Mouse (Mus musculus) forebrain, embryonic 12.5 days (tissue): ENCODE measurements around the gene Ppat. TPM values are rescaled to one million over a fixed set of nuclear protein-coding genes. Genes with fewer than 3 reads are reported as not detected.
"Not testable (repeated sequence)": the region's sequence is repeated elsewhere in the genome, so short reads cannot be mapped to it uniquely, and the experiment has no call there.

Source experiments
- ATAC-seq: fragments of 200-750 bp; cut with Nextera tagmentation; 2 replicates; pipeline ENCODE4 v1.8.0; 2017; ENCODE audit warnings: moderate TSS enrichment; ENCODE audit not compliant: low FRiP score
- H3K27ac ChIP-seq: fragments of 300-500 bp; sonication (generic); 2 replicates; pipeline ENCODE4 v1.5.1; 2016; ENCODE audit warnings: mild to moderate bottlenecking
- H3K27me3 ChIP-seq: fragments of 300-500 bp; sonication (generic); 2 replicates; pipeline ENCODE4 v1.6.1; 2016; ENCODE audit warnings: mild to moderate bottlenecking
- H3K36me3 ChIP-seq: fragments of 300-500 bp; sonication (generic); replicated peaks from 2 replicates; pipeline ENCODE4 v1.6.1; 2016; ENCODE audit warnings: mild to moderate bottlenecking
- H3K4me1 ChIP-seq: fragments of 300-500 bp; sonication (generic); 2 replicates; pipeline ENCODE4 v1.6.1; 2016
- H3K4me2 ChIP-seq: fragments of 300-500 bp; sonication (generic); 2 replicates; pipeline ENCODE4 v1.6.1; 2016; ENCODE audit warnings: mild to moderate bottlenecking, moderate library complexity
- H3K4me3 ChIP-seq: fragments of 300-500 bp; sonication (generic); replicated peaks from 2 replicates; pipeline ENCODE4 v1.5.1; 2016; ENCODE audit warnings: mild to moderate bottlenecking
- H3K9ac ChIP-seq: fragments of 300-500 bp; sonication (generic); 2 replicates; pipeline ENCODE4 v1.6.1; 2016; ENCODE audit warnings: mild to moderate bottlenecking
- H3K9me3 ChIP-seq: fragments of 300-500 bp; sonication (generic); 2 replicates; pipeline ENCODE4 v1.6.1; 2016
- WGBS: fragments of 180-500 bp; shearing (Covaris S2); methylation state at CpG from one replicate; pipeline ENCODE4 v1.1.7; 2016; 5-methylcytosine and 5-hydroxymethylcytosine counted together
- polyA plus RNA-seq: library from polyadenylated mRNA; unstranded; fragments of >200 nt; fragmentation: Nextera tagmentation; extraction: Ambion mirVana; gene quantifications from 2 replicates; pipeline ENCODE4 v1.2.1, GENCODE M21; 2016

The Ppat gene
- polyA plus RNA-seq, 1 experiment from 2014 or later = 31.8 TPM

DNA sequence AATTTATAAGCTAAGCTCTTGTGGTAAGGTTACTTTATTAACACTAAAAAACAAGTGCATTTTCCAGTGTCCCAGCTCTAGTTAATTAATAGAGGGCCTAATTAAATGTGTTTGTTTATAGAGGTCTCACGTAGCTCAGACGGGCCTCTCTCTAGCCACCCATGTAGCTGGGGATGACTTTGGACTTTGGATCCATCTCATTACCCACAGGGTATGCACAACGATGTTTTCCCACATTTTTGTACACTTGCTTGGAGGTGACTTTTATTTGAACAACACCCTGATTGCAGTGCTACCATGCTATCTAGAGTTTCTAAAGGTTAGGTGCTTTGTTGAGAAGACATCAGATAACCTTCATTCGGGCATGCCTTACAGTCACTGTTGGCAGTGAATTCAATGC lies 8.9 kb downstream of the Ppat start:
- no peak for ATAC-seq
- 83% methylated on average over 4 of the region's 4 CpGs for WGBS
- H3K9me3 ChIP-seq = no peaks in the 10 kb centered on the region
- H3K4me2 ChIP-seq = no peak overlapping the region
- no peak overlapping the region for H3K9ac ChIP-seq
- no peak overlapping the region for H3K27ac ChIP-seq
- no peak overlapping the region for H3K4me3 ChIP-seq
- H3K36me3 ChIP-seq = peaks cover 26% of the 10 kb centered on the region
- H3K27me3 ChIP-seq = no peaks in the 10 kb centered on the region
- peaks cover 11% of the 10 kb centered on the region; the same call in 1 of the 2 replicates for H3K4me1 ChIP-seq

DNA sequence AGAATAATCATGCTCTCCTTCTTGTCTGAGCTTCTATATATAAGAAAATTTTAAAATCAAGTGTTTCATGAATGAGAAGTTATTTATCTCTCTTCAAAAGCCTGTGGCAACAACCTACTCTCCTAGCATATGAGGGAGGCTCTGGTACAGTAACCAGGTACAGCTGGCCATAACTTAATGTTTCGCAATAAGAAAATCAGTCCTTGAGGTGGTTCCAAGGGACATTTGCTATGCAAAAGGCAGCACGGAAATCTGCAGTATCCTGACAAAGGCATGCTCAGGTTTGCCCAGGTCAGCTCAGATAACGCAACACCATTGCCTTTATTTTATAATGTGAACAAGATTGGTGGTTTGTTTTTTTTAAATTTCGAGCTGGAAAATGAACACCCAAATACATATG lies 9.4 kb downstream of the Ppat start:
- no peak overlapping the region for H3K9ac ChIP-seq
- H3K36me3 ChIP-seq = peaks cover 22% of the 10 kb centered on the region
- no peak for ATAC-seq
- peaks cover 11% of the 10 kb centered on the region; the same call in 1 of the 2 replicates for H3K4me1 ChIP-seq
- H3K27ac ChIP-seq = no peak overlapping the region
- no peaks in the 10 kb centered on the region for H3K27me3 ChIP-seq
- no peak overlapping the region for H3K4me2 ChIP-seq
- H3K4me3 ChIP-seq = no peak overlapping the region
- no peaks in the 10 kb centered on the region for H3K9me3 ChIP-seq
- WGBS = 94% methylated on average over 4 of the region's 4 CpGs

DNA sequence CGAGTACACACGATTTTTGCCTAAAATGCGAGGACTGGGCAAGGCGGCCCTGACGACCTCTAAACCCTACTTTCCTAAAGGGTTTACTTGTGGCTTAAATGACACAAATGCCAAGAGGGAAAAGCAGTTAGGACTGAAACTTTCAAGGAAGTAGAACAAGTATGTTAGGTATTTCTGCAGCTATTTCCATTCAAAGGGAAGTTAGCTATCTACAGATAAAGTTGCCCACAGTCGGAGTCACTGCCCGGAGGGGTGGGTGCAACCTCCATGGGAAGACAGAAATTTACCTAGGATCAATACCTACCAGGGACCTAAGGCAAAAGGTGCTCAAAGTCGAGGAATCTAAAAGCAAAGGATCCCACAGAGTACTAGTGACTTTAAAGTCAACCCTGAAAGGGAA lies 11.7 kb downstream of the Ppat start:
- Histone ChIP-seq H3K4me3 (no peak overlapping the region), H3K9ac (no peak overlapping the region), H3K36me3 (peaks cover 22% of the 10 kb centered on the region), H3K4me2 (no peak overlapping the region), H3K9me3 (no peaks in the 10 kb centered on the region), H3K27ac (no peak overlapping the region), H3K27me3 (no peaks in the 10 kb centered on the region), H3K4me1 (no peaks in the 10 kb centered on the region; the same call in 1 of the 2 replicates)
- ATAC-seq = no peak
- WGBS = 98% methylated on average over 8 of the region's 8 CpGs

DNA sequence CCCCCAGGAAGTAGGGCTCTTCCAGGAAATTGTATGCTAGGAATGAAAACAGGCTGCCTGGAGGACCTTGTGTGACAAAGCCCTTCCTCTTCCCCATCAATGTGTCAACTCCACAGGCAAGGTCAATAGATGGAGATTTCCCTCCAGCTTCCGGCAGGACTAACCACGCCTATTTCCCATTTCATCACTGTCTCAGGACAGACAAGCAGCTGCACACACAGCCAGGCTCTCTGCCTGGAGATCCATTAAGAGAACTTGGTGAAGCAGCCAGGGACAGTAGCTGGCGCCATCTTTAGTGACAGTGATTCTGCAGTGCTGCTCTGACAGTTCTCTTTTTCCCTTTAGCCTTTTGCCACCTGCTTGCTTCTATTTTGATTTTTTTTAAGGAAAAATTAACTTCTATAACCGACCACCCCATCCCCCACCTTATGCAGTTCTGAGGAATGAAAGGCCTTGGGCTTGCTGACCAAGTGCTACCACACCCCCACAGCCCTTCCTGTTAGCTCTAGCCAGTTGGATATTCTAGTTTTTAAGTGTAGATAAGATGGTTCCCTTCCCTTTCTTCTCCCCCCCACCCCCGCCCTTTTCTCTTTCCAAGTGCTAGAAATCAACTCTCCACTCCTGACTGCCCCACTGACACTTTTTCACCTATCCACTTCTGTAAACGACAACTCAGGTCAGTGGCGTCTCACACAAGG lies 22.0 kb downstream of the Ppat start:
- H3K4me2 ChIP-seq = no peak overlapping the region
- H3K27me3 ChIP-seq = no peaks in the 10 kb centered on the region
- no peak overlapping the region for H3K9ac ChIP-seq
- peaks cover 10% of the 10 kb centered on the region; the same call in 1 of the 2 replicates for H3K9me3 ChIP-seq
- ATAC-seq = no peak
- no peaks in the 10 kb centered on the region for H3K4me1 ChIP-seq
- no peak overlapping the region for H3K4me3 ChIP-seq
- H3K27ac ChIP-seq = no peak overlapping the region
- WGBS = 89% methylated on average over 7 of the region's 7 CpGs
- peaks cover 35% of the 10 kb centered on the region for H3K36me3 ChIP-seq

DNA sequence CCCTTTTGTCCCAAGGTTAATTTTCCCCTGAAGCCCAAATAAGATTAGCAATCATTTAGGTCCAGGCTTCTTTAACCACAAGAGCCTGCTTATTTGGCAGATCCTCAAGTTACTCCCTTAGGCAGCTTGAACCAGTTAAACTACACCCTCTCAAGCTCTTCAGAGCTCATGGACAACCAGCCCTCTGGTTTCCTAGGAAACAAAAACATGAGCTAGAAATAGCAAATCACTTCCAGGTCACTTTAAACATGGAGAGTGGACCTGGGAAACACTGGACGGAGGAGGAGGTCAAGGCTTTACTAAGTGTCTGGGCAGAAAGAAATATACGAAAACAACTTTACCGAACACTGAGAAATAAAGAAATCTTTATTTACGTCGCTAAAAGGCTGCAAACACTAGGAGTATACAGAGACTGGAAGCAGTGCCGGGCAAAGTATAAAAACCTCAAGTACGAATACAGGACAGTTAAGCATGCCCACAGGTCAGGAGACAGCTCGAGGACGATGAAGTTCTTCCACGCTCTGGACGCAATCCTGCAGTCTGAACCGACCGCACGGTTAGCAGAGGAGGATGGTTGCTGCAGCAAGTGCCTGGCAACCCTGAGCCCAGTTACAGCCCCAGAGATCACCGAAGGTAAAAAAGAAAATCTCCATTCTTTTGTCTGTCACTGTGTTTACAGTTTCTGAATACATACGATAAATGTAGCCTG lies 23.1 kb downstream of the Ppat start:
- ATAC-seq = no peak
- Histone ChIP-seq H3K4me3 (no peak overlapping the region), H3K27me3 (no peaks in the 10 kb centered on the region), H3K27ac (no peak overlapping the region), H3K9me3 (peaks cover 10% of the 10 kb centered on the region; the same call in 1 of the 2 replicates), H3K4me2 (no peak overlapping the region), H3K9ac (no peak overlapping the region), H3K4me1 (no peaks in the 10 kb centered on the region), H3K36me3 (peaks cover 40% of the 10 kb centered on the region)
- WGBS = 87% methylated on average over 16 of the region's 16 CpGs

DNA sequence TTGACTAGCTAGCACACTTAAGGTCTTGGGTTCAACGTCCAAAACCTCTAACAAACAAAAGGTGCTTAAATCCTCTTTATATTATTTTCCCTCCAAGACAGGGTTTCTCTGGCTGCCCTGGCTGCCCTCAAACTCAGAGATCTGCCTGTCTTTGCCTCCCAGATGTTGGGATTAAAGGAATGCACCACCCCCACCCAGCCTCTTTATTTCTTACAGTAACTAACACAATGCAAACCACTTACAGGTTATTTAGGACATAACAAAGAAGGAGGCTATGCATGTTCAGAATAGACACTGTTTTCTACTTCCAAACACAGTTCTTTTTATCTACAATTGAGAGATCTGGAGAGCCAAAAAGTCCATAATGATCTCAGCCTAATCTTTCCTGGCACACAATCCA lies 27.1 kb downstream of the Ppat start:
- 74% methylated on average over 1 of the region's 1 CpGs for WGBS
- Histone ChIP-seq H3K4me3 (no peak overlapping the region), H3K27me3 (no peaks in the 10 kb centered on the region), H3K4me2 (no peak overlapping the region), H3K36me3 (peaks cover 64% of the 10 kb centered on the region), H3K27ac (no peak overlapping the region), H3K9ac (no peak overlapping the region), H3K9me3 (peaks cover 7% of the 10 kb centered on the region; the same call in 1 of the 2 replicates), H3K4me1 (no peaks in the 10 kb centered on the region)
- no peak for ATAC-seq

DNA sequence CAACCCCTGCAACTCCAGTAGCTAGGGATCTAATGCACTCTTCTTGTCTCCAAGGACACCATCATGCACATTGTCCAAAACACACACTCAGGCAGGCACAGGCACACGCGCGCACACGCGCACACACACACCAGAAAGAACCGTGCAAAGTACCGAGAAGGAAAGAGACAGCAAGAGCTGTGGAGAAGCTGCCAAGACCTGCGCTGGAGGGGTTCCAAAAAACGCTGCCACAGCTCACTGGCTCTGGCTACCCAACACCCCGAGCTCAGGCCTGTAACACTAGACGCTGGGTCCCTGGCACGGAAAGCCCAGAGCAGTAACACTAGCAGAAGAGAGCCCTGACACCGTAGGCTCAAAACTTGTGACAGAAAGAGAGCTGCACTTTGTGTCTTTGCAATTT lies 27.9 kb downstream of the Ppat start:
- no peaks in the 10 kb centered on the region for H3K4me1 ChIP-seq
- no peak overlapping the region for H3K9ac ChIP-seq
- H3K27me3 ChIP-seq = no peaks in the 10 kb centered on the region
- peaks cover 5% of the 10 kb centered on the region; the same call in 1 of the 2 replicates for H3K9me3 ChIP-seq
- ATAC-seq = no peak
- 93% methylated on average over 13 of the region's 13 CpGs for WGBS
- no peak overlapping the region for H3K4me3 ChIP-seq
- H3K27ac ChIP-seq = no peak overlapping the region
- peaks cover 66% of the 10 kb centered on the region for H3K36me3 ChIP-seq
- H3K4me2 ChIP-seq = no peak overlapping the region

DNA sequence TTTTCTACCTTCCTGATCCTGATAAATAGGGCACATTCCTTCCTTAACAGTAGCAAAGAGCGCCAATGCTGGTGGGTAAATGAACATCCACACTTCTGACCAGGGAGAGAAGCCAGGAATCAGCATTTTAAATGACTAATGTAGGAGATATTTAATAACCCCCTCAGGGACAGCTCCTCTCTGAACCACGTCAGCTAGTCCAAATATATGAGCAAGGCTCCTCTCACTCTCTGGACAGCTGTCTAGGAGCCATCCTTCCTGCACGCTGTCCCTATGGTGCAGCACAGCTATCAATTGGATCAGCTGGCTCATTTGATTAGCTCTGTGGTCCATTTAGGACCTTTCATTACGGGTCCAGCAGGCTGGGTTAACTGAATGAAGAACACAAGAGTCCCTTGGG lies 28.5 kb downstream of the Ppat start:
- no peak for ATAC-seq
- peaks cover 5% of the 10 kb centered on the region; the same call in 1 of the 2 replicates for H3K9me3 ChIP-seq
- H3K9ac ChIP-seq = no peak overlapping the region
- no peak overlapping the region for H3K4me3 ChIP-seq
- no peaks in the 10 kb centered on the region for H3K4me1 ChIP-seq
- H3K27me3 ChIP-seq = no peaks in the 10 kb centered on the region
- H3K27ac ChIP-seq = no peak overlapping the region
- peaks cover 71% of the 10 kb centered on the region for H3K36me3 ChIP-seq
- 86% methylated on average over 4 of the region's 4 CpGs for WGBS
- no peak overlapping the region for H3K4me2 ChIP-seq

DNA sequence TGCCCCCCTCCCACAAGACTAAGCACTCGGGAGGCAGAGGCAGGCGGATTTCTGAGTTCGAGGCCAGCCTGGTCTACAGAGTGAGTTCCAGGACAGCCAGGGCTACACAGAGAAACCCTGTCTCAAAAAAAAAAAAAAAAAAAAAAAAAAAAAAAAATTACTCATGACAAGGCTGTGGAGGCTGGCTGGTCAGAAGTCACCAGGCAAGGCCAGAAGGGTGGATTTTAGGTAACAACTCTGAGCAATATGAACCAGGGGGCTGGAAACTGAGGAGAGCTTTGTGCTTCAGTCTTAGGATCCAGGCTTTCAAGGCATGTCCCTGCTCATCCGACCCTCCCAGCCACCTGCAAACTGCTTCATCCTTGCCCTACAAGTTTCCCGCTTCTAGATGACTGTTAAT lies 38.9 kb downstream of the Ppat start:
- 91% methylated on average over 5 of the region's 5 CpGs for WGBS
- not testable (repeated sequence) for H3K4me3 ChIP-seq, H3K4me1 ChIP-seq, ATAC-seq, H3K9ac ChIP-seq, H3K4me2 ChIP-seq, H3K9me3 ChIP-seq, H3K27ac ChIP-seq, H3K27me3 ChIP-seq
- H3K36me3 ChIP-seq = peaks cover 23% of the 10 kb centered on the region

DNA sequence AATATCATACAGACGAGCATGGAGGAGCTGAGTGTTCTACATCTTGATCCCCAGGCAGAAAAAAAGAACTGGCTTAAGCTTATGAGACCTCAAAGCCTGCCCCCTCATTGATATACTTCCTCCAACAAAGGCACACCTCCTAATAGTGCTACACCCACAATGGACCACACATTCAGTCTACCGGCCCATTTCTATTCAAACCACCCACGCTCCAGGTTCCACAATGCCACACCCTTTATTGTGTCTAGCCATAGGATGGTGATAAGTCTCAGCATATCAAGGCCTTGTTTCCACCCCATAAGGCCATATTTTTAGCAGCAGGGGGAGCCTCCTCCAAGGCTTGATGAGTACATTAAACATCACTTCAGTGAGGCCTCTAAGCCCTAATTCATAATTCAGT lies 40.6 kb downstream of the Ppat start:
- ATAC-seq = no peak
- Histone ChIP-seq H3K9ac (no peak overlapping the region), H3K27me3 (no peaks in the 10 kb centered on the region), H3K4me2 (no peak overlapping the region), H3K9me3 (no peaks in the 10 kb centered on the region), H3K4me1 (0 out of 2 replicates have a peak, but pooled peaks cover 5% of the 10 kb centered on the region), H3K36me3 (peaks cover 14% of the 10 kb centered on the region), H3K4me3 (no peak overlapping the region), H3K27ac (no peak overlapping the region)
- 87% methylated on average over 3 of the region's 3 CpGs for WGBS

DNA sequence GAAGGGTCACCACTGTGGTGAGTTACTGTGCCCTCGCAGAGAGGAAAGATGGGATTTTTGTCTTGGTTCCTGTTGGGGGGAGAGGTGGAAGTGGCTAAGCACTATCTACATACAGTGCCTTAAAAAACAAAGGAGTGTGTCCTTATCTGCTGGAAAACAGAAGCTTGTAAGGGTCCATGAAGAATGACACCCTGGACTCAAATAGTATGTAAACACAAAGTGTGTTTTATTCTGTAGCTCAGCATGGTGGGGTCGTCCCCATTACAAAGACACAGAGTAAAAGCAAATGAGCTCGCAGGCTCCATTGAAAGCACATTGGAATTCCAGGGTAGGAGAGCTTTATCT lies 45.3 kb downstream of the Ppat start:
- Histone ChIP-seq H3K4me1 (0 out of 2 replicates have a peak, but pooled peaks cover 7% of the 10 kb centered on the region), H3K27ac (no peak overlapping the region), H3K4me2 (peak overlapping the region; percentile 64), H3K4me3 (peak overlapping the region; percentile 71), H3K9me3 (no peaks in the 10 kb centered on the region), H3K9ac (peak overlapping the region; percentile 80), H3K27me3 (no peaks in the 10 kb centered on the region), H3K36me3 (no peaks in the 10 kb centered on the region)
- no peak for ATAC-seq
- 33% methylated on average over 3 of the region's 3 CpGs for WGBS

DNA sequence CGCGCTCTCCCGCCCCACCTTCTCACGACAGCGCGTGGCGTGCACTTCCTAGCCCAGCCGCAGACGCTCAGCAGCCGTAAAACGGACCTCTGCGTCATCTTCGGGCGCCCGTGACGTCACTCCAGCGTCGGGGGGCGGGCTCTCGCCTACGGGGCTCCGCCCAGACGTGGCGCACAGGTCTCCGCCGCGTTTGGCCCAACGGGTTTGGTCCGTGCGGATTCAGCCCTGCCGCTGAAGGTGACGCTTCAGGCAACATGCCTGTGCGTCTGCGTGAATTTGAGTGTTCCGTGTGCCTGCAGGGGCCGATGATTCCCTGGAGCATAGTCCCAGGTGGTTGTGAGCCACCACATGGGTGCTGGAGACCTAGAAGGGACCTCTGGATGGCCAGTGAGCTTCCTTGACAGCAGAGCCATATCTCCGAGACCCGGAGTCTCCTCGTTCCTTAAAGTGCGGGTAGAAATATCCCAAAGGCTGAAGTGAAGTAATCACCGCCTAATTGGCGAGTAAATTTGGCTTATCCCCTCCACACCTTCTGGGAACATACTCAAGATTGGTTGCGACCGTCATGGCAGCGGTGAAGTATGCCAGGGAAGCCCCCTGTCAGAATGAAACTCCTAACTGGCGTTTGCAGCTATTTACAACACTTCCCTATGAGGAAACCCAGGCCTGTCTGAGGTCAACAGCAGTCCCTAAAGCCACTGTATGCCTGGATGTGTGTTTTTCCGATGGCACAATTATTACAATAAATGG lies 45.8 kb downstream of the Ppat start, which contains the start of gene Aasdh:
Gene Aasdh, minus strand, starts transcription at position 110 of the 750 bp plus-strand sequence.
- peak within 1 kb of the TSS; percentile 71 for H3K4me3 ChIP-seq
- peak; percentile 99 for ATAC-seq
- H3K36me3 ChIP-seq = no peaks in the 10 kb centered on the region
- no peaks in the 10 kb centered on the region for H3K9me3 ChIP-seq
- H3K4me1 ChIP-seq = 0 out of 2 replicates have a peak, but pooled peaks cover 7% of the 10 kb centered on the region
- under 1% methylated on average over 47 of the region's 47 CpGs for WGBS
- no peaks in the 10 kb centered on the region for H3K27me3 ChIP-seq
- H3K9ac ChIP-seq = peak within 1 kb of the TSS; percentile 80
- H3K4me2 ChIP-seq = peak within 1 kb of the TSS; percentile 64
- H3K27ac ChIP-seq = peak within 1 kb of the TSS; percentile 84
